Mouse (Mus musculus): ENCODE results near the gene Zic4. TPM values are rescaled to one million over a fixed set of nuclear protein-coding genes. Genes with fewer than 3 reads are reported as not detected.

Gene Zic4
- polyA plus RNA-seq, 1 experiment: 1.3 TPM

DNA sequence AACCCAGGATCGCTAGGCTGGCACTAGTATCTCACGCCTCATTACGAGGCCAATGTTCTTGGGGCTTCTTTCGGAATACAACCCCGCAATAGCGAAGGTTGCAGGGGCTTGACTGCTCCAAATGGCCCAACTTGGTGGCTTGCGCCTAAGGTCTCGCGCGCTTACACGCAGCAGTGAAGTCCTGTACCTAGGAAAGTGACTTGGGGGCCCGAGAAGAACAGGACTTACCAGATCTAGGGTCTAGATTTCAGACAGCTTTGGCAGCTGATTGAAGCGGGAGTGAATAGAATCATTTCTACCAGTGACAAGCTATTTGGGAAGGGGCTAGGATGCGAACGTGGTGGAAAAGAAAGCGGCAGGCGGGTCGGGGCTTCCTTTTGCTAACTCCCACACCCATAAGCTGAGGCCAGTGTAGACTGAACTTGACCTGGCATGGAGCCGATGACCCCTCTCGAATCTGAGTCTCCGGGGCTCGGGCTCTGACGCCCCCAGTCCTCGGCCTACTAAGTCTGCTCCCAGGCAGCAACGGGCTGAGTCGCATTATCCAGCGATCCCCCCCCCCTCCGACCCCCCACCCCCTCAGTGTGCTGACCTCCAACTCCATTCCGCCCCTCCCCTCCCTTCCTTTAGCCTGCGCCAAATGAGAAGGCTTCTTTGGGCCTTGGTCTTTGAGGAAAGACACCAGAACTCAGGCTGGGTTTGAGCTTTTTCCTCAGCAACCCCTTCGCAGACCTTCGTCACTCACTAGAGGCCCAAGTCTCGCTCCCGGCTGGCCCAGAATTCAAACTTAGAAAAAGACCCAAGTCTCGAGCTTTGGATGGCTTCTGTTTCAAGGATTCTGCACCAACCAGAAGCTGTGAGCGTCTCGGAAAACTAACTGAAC is 8.4 kb upstream of the Zic4 start:
- H3K4me3 ChIP-seq: no peak overlapping the region
- H3K79me2 ChIP-seq (ENCODE audit: control insufficient read depth, insufficient read depth): no peaks in the 10 kb centered on the region
- no peak overlapping the region for H3ac ChIP-seq (ENCODE audit: control insufficient read depth, insufficient read length)
- TF ChIP-seq TCF3 (IDR thresholded peaks at IDR 0.05; ENCODE audit: insufficient read length, low read depth): no peak
- TF ChIP-seq POLR2A (IDR thresholded peaks at IDR 0.05; ENCODE audit: insufficient read length, low read depth): no peak
- no peak for TF ChIP-seq CEBPB (IDR thresholded peaks at IDR 0.05; ENCODE audit: insufficient read depth, poor library complexity, severe bottlenecking)
- TF ChIP-seq SRF (IDR thresholded peaks at IDR 0.05; ENCODE audit: control insufficient read depth, insufficient read length, low read depth): no peak
- TF ChIP-seq TCF12 (IDR thresholded peaks at IDR 0.05; ENCODE audit: insufficient read depth, poor library complexity, severe bottlenecking): no peak
- no peak for TF ChIP-seq MYOG (IDR thresholded peaks at IDR 0.05; ENCODE audit: control insufficient read depth in 1 of 3, insufficient read depth in 1 of 3, insufficient read length in 2 of 3, low read depth in 2 of 3)
- H3K4me2 ChIP-seq (ENCODE audit: low read depth): no peak overlapping the region
- H3K36me3 ChIP-seq (ENCODE audit: control insufficient read depth, insufficient read depth): no peaks in the 10 kb centered on the region
- no peaks in the 10 kb centered on the region for H3K27me3 ChIP-seq (ENCODE audit: control insufficient read depth, insufficient read depth, insufficient read length)

DNA sequence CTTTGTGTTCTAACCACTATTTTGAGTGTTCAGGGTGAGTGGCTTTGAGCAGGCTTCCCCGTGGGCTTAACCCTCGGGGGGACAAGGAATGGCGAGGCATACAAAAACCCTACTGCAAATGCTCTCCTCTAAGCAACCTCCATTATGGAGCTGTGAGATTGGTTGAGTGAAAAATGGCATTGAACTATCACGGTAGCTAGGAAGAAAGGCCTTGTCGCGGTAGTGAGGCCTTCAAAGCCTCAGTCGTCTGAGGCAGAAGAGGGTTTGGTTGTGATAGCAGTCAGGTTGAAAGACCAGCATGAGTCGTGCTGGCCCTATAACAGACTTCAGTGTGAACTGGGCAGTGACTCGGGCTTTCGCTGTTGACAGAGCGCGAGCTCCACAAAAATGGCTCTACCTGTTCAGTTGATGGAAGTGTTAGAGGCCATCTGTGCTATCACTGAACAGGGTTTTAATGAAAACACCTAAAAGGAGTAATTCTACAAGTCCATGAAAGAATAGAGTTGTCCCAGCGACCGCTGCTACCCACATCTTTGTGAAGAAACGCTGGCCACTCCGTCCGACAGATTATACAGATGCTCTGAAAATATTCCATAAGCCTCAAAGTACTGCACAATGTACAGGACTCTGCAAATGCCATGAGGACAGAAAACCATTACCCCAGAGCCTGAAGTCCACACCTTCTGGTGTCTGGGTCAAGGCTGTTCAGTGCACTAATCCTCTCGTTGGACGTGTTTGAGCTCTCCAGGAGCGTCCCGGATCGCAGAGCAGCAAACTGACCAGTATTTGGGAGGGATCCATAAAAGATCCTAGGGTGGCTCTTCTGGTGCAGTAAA is 7.6 kb upstream of the Zic4 start:
- H3K4me2 ChIP-seq (ENCODE audit: low read depth): no peak overlapping the region
- no peaks in the 10 kb centered on the region for H3K79me2 ChIP-seq (ENCODE audit: control insufficient read depth, insufficient read depth)
- no peaks in the 10 kb centered on the region for H3K36me3 ChIP-seq (ENCODE audit: control insufficient read depth, insufficient read depth)
- no peak overlapping the region for H3ac ChIP-seq (ENCODE audit: control insufficient read depth, insufficient read length)
- no peaks in the 10 kb centered on the region for H3K27me3 ChIP-seq (ENCODE audit: control insufficient read depth, insufficient read depth, insufficient read length)
- H3K4me3 ChIP-seq: no peak overlapping the region
- TF ChIP-seq MYOD1 (IDR thresholded peaks at IDR 0.05; ENCODE audit: control insufficient read depth in 1 of 3, insufficient read length in 2 of 3, low read depth in 2 of 3): no peak
- no peak for TF ChIP-seq TCF3 (IDR thresholded peaks at IDR 0.05; ENCODE audit: insufficient read length, low read depth)
- TF ChIP-seq REST (IDR thresholded peaks at IDR 0.05; ENCODE audit: insufficient read depth, insufficient read length): no peak
- no peak for TF ChIP-seq CEBPB (IDR thresholded peaks at IDR 0.05; ENCODE audit: insufficient read depth, poor library complexity, severe bottlenecking)
- no peak for TF ChIP-seq MYOG (IDR thresholded peaks at IDR 0.05; ENCODE audit: control insufficient read depth in 1 of 3, insufficient read depth in 1 of 3, insufficient read length in 2 of 3, low read depth in 2 of 3)
- TF ChIP-seq USF1 (IDR thresholded peaks at IDR 0.05; ENCODE audit: low read depth): no peak
- TF ChIP-seq POLR2A (IDR thresholded peaks at IDR 0.05; ENCODE audit: insufficient read length, low read depth): no peak
- TF ChIP-seq MAX (IDR thresholded peaks at IDR 0.05; ENCODE audit: low read depth): no peak
- no peak for TF ChIP-seq TCF12 (IDR thresholded peaks at IDR 0.05; ENCODE audit: insufficient read depth, poor library complexity, severe bottlenecking)
- TF ChIP-seq POLR2AphosphoS2 (IDR thresholded peaks at IDR 0.05; ENCODE audit: insufficient read length, low read depth): no peak
- no peak for TF ChIP-seq SRF (IDR thresholded peaks at IDR 0.05; ENCODE audit: control insufficient read depth, insufficient read length, low read depth)
- TF ChIP-seq E2F4 (IDR thresholded peaks at IDR 0.05; ENCODE audit: insufficient read depth): no peak

DNA sequence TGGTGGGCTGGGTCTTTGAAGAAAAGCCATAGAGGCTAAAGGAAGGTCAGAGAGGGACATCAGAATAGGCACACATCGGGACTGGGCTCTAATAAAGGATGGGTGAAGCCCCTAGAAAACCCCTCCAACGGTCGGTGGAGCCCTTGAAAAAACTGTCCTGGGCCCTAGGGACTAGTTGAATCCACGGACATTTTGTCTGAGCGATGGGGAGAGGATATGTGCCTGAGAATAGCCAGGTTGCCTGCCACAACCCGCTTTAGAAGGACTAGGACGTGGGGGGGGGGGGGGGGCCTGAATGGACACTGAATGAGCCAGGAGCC is 7.0 kb upstream of the Zic4 start:
- H3K4me2 ChIP-seq (ENCODE audit: low read depth): no peak overlapping the region
- no peaks in the 10 kb centered on the region for H3K36me3 ChIP-seq (ENCODE audit: control insufficient read depth, insufficient read depth)
- H3K27me3 ChIP-seq (ENCODE audit: control insufficient read depth, insufficient read depth, insufficient read length): no peaks in the 10 kb centered on the region
- H3K4me3 ChIP-seq: no peak overlapping the region
- TF ChIP-seq TCF12 (IDR thresholded peaks at IDR 0.05; ENCODE audit: insufficient read depth, poor library complexity, severe bottlenecking) (no peak), REST (IDR thresholded peaks at IDR 0.05; ENCODE audit: insufficient read depth, insufficient read length) (no peak), MYOG (IDR thresholded peaks at IDR 0.05; ENCODE audit: control insufficient read depth in 1 of 3, insufficient read depth in 1 of 3, insufficient read length in 2 of 3, low read depth in 2 of 3) (no peak), SRF (IDR thresholded peaks at IDR 0.05; ENCODE audit: control insufficient read depth, insufficient read length, low read depth) (no peak), USF1 (IDR thresholded peaks at IDR 0.05; ENCODE audit: low read depth) (no peak), CEBPB (IDR thresholded peaks at IDR 0.05; ENCODE audit: insufficient read depth, poor library complexity, severe bottlenecking) (no peak), TCF3 (IDR thresholded peaks at IDR 0.05; ENCODE audit: insufficient read length, low read depth) (no peak), MYOD1 (IDR thresholded peaks at IDR 0.05; ENCODE audit: control insufficient read depth in 1 of 3, insufficient read length in 2 of 3, low read depth in 2 of 3) (no peak), MAX (IDR thresholded peaks at IDR 0.05; ENCODE audit: low read depth) (no peak), POLR2A (IDR thresholded peaks at IDR 0.05; ENCODE audit: insufficient read length, low read depth) (no peak), POLR2AphosphoS2 (IDR thresholded peaks at IDR 0.05; ENCODE audit: insufficient read length, low read depth) (no peak), E2F4 (IDR thresholded peaks at IDR 0.05; ENCODE audit: insufficient read depth) (no peak)
- no peaks in the 10 kb centered on the region for H3K79me2 ChIP-seq (ENCODE audit: control insufficient read depth, insufficient read depth)
- no peak overlapping the region for H3ac ChIP-seq (ENCODE audit: control insufficient read depth, insufficient read length)

DNA sequence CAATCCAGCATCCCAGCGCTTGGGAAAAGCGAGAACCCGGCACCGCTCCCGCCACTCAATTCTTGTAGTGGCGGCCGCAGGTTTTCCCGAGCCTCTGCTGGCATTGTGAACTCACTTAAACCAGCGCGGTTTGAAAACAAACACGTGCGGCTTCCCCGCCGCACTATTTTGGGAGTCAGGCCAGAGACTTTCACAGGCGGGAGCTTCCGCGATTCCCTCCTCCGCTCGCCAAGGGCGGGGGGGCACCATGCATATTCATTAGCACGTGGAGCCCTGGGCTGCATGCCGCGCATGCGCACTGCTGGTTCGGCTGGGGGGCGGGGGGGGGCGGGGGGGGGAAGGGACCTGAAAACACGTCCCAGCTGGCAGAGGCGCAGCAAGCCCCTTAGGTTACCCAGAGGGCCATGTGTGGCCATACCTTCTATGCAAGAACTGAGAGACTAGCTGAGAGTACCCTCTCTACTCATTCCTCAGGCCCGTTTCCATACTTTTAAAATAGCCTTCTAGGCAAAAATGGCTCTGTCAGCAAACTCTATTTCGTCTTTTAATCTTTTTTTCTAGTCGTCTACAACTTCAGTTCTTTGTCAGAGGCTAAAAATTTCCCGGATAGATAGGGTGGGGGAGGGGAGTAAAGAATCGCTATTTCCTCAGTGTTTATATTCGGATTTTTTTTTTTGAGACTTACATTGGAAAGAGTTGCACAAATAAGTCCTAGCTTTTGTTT is 6.4 kb upstream of the Zic4 start:
- peak overlapping the region; percentile 27 for H3K4me2 ChIP-seq (ENCODE audit: low read depth)
- H3K4me3 ChIP-seq: peak overlapping the region; percentile 5
- TF ChIP-seq MAX (IDR thresholded peaks at IDR 0.05; ENCODE audit: low read depth): no peak
- no peak for TF ChIP-seq CEBPB (IDR thresholded peaks at IDR 0.05; ENCODE audit: insufficient read depth, poor library complexity, severe bottlenecking)
- no peak for TF ChIP-seq USF1 (IDR thresholded peaks at IDR 0.05; ENCODE audit: low read depth)
- no peak for TF ChIP-seq TCF3 (IDR thresholded peaks at IDR 0.05; ENCODE audit: insufficient read length, low read depth)
- no peaks in the 10 kb centered on the region for H3K27me3 ChIP-seq (ENCODE audit: control insufficient read depth, insufficient read depth, insufficient read length)
- H3ac ChIP-seq (ENCODE audit: control insufficient read depth, insufficient read length): no peak overlapping the region
- no peaks in the 10 kb centered on the region for H3K36me3 ChIP-seq (ENCODE audit: control insufficient read depth, insufficient read depth)
- no peaks in the 10 kb centered on the region for H3K79me2 ChIP-seq (ENCODE audit: control insufficient read depth, insufficient read depth)

Data from myocyte (in vitro differentiated cells).